Mouse (Mus musculus): Measurements from ENCODE around the gene Sorcs3.

Sorcs3 gene

DNA sequence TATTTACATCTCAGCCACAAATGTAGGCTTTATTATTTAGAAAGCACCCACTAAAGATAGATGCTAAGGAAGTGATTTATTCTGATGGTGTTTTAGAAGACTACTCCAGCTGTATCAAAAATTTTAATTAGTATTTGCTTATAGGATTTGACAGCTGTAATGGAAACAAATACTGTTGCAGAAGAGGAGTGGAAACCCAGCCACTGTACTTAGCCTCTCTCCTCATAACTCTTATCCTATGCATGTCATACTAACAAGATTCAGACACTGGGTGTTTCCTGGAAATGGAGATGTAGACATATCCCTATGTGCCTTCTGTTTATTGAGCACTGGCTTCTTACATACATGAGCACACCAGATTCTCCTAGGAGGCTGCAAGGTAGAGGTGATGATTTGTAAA, 338.5 kb downstream of the Sorcs3 start:
- DNase-seq, result no peak

DNA sequence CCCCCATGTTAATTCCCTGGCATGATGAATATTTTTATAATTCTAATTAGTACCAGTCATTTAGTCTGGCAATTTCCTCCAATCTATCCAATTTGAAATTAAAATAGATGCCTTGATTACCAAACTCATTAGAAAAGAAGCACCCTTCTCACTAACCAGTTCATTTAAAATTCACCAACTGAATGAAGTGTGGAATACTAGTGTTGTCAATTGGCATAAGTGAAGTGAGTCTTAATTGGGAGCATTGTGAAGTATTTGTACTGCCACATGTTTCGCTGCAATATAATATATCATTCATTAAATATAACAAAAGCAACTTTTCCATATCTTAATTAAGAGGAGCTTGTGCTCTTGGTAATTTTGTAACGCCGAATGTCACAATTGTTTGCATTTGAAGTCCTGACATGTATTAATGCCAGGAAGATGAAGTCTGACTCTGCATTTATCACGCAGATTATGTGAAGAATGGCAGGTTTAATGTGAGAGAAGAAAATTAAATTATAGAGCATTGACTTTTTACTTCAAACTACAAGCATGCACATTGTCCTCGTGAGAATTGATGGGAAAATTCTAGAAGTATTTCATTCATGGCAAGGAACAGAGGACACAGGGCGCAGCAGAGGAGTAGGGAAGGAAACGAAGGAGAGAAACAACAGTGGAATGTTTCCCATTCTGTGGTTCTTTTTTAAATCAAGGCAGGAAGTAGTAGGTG, 339.8 kb downstream of the Sorcs3 start:
- no peak for DNase-seq

DNA sequence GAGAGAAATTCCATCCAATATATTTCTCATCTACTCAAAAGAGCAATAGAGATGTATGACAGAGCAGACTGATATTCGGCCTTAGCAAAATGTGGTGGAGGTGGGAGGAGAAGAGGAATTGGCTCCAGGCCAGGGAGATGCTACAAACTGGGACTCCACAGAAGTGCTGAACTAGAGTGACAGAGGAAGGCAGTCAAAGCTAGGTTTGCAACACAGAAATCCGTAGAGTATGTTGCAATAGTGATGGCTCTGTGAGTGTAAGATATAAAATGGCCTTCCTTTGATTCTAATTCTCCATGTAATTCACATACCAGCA, 340.3 kb downstream of the Sorcs3 start:
- no peak for DNase-seq

DNA sequence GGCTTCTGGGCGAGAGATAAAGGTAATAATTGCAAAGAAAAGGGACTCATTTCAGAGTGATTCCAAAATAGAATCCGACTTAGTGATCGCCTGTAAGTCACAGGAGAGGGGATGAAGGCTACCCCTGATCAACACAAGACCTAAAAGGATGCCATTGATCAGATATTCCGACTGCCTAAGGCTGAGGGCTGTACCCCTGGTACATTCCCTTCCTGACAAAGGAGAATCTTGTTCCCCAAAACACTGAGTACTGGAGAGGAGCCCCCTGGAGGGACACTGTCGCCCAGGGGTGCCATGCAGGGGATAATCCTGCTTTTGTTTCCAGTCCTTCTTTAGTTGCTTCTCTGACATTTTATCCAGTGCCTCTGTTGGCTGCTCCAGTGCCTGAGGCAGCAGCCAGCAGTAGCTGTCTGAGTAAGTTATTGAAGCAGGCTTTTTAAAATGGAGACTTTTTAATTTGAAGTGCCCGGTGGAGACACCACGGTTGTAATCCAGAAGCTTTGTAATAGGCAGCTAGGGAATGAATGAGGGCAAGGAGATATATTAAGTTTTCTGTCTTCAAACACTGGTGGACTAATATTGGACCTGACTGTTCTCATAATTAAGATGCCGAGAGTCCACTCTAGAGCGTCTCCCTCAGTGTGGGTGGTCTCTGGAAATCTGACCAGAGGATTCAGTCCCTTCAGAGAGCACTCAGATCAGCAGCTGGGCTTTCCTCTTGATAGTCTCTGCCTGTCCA, 342.5 kb downstream of the Sorcs3 start:
- no peak for DNase-seq

DNA sequence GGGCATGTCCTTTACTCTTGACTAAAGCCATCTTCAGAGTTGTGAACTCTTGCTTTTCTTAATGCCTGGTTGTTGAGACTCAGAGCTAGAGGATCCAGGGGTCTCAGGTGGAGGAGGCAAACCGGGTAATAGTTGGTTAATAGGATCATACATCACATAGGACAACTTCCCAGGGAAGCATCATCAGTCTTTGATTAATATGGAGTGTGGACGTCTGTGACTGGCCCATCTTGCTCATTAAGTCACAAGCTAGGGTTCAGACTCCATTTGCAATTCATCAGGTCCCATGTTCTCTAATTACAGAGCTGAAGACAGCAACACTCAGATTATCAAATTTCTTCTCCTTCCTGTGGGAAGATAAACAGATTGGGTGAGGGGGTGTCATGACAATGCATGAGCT, 353.6 kb downstream of the Sorcs3 start:
- DNase-seq, result no peak

DNA sequence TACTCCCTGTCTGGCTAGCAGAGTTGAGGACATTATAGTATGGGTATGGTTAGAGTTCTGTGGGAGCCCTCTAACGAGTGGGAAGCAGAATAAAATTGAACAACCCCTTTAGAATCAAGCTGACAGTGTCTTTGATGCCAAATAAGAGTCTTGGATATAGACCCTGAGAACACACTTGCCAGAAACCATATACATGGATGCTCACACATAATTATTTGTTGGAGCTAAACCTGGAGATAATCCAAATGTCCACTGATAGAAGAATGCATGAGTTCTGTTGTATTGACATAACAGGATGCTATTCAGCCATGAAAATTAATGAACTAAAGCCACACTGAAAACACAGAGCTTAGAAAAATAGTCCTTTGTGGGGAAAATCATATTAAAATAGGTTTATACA, 369.9 kb downstream of the Sorcs3 start:
- DNase-seq, result no peak

DNA sequence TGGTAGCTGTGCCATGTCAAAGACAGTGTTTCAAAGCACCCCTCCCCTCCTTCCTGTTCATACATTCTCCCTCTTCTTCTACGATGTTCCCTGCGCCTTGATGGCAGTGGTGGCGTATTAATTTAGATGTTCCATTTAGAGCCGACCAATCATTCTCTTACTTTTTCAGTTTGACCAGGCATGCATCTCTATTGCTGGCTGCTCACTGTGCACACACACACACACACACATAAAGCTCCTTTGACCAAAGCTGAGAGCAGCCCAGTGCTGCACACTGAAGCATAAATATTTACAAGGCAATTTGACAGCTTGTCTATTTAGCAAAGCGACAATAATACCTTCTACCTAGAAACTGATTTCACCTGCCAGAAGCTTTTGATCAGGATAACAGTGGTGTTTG, 371.3 kb downstream of the Sorcs3 start:
- DNase-seq, result no peak

DNA sequence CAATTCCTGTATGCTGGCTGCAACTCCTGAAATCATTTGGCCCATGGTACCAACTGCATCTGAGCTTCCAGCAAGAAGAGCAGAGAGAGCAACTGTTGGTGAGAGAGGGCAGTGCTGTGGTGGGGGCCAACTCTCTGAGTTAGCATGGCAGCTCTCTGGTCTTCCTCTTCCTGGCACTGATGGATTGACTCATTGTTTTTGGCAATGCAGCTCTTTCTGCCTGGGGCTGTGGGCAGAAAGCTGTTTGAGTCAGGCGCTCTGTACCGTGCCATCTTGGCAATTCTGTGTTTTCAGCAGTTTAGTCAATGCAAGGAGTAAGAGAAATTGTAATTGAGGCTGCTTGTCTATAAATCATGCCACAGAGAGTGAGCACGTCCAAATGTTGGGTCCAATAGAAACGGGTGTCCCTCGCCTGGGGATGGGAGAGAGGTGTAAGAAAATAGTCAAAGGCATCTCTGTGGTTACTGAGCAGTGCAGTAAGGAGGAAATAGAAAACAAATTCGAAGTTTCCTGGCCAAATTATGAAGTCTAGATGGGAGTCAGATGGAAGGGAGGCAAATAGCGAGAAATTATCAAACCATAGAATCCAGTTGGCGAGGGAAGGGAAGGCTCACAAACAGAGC, 379.2 kb downstream of the Sorcs3 start:
- DNase-seq, result no peak

DNA sequence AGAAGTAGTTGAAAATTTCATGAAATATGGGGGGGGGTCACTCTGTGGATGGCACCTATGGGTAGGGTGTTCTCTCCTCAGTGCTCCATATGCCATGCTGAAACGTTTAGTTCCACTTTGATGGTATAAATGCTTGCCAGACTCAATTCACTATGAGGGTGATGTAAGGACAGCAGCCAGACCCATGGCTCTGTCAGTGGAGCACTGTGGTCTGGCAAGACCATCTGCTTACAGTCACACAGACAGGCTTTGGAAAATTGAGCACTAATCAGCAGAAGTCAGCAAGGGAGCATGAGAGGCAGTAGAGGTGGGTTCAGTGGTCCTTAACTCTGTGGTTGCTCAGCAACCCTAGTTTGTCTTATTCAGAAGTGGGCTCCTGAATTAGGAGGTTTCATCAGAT, 411.1 kb downstream of the Sorcs3 start:
- no peak for DNase-seq

DNA sequence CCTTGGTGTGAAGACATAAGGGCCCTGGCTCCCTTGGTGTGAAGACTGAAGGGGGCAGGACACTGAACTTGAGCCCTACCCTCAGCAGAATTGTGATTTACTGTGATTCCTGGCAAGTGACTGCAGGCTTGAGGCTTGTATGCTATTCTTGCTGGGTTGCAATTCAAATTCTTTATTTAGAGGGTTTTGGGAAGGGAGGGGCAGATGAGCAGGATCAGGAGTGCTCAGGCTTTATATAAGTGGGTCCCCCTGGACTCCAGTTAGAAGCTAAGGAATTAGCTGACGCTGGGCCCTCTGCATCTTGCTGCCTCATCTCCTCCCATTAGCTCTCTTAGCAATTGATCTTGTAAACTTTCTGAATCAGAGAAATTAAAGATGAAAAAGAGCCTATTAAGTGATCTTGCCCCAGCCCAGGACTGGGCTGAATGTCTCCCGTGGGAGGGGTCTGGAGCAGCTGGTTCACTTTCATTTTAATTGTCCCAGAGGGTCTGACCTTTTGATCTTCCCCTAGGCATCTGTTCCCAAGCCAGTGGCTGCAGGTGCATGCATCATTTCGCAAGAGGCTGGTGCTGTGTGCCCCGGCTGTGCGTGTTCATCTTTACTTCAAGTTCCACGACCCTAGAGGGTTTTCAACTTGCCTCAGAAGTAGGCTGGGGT, 425.0 kb downstream of the Sorcs3 start:
- DNase-seq, result no peak

DNA sequence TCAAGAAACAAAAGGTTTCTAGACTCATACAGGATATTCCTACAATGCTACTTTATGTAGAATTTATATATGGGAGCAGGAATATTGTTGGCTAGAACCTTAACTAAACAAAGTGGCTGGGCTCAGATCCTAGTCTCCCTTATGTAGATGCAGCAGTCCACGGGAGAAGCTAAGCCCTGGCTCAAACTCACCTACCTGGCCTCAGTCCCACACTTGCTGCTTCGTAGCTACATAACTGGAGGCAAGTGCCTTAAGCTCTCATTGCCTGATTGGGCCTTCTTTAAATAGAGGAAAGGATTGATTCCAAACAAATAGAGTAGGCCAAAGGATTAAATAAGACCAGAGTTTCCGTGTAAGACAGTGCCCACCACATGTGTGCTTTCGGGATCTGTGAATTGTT, 436.7 kb downstream of the Sorcs3 start:
- DNase-seq, result no peak

DNA sequence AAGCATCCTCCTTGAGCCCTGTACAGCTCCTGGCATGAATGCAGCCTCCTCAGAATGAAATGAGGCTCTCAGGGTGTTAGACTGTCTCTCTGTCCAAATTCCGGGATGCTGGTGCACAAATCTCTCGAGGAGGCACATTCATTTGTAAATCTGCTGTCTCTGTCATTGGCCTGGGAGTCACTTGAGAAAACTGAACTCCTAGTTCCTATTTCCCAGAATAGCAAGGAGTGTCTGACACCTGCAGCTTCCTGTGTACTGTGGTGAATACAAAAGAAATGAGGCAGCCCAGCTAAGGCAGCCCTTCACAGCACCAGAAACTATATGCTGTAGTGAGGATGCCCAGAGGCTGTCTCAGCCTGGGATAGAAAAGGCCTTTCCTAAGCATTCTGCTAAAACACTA, 444.1 kb downstream of the Sorcs3 start:
- no peak for DNase-seq

DNA sequence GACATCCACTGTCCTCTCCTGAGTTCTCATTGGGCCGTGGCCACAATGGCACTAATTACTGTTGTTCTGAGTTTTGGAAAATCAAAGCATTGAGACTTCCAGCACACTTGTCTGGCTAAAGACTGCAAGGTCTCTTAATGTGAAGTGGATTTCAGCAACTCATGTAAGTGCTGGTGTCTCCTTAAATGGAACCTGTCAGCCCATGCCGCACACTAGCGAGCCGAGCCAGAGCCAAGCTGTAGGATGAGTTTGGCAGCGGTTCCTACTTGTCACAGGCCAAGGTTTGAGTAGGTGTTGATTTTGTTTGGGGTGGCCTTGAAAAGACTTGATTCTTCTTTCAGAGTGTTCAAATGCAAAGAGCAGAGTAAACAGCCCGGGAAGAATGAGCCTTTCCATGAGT, 445.8 kb downstream of the Sorcs3 start:
- no peak for DNase-seq

DNA sequence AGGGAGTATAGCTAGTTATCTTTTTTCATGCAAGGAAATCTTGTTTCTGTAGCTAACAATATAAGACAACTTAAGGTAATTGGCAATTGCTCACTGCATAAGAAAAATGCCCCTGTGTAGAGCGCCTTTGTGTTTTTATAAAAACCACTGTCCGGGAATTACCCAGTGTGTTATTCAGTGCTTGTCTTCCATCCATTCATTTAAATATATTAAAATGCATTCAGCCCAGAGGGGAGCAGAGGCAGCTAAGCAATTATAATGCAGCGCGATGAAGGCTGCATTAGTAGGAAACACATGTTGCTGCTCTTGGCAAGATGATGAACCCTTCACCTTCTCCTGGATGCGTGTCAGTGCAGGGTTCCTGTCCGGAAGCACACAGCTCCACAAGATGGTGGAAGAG, 454.4 kb downstream of the Sorcs3 start:
- DNase-seq, result no peak

DNA sequence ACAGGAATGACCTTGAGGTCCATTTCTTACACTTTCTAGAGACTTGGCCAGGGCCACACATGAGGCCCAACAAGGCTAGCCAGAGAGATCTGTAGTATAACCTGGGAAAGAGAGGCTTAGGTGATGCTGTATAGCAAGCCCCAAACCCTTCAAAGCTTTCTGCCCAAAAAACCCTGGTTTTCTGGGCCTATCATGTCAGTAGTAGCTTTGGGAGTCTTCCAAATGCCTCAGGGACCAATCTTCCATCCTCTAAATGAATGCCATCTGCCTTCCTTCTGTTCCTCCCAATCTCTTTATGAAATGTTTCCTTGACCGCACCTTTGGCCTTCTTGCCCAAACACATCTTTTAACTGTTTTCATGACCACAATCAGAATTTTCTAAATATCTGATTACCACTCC, 474.1 kb downstream of the Sorcs3 start:
- no peak for DNase-seq

DNA sequence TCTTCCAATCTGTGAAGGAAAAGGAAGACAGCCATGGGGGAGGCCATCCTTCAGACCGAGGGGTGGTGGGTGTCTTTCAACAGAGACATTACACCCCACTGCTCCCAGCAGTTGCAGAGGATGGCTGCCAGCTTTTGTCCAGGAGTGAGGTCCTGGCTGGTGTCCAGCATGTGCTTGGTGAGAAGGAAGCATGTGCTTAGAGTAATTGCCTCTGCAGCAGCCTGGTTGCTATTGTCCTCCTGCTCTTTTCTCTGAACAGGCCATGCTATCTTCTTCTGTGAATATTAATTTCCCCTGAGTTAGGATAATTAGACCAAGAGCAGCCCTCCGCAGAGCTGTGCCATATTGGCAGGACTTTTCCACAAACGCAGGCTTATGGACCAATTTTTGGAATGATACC, 476.7 kb downstream of the Sorcs3 start:
- DNase-seq, result no peak

DNA sequence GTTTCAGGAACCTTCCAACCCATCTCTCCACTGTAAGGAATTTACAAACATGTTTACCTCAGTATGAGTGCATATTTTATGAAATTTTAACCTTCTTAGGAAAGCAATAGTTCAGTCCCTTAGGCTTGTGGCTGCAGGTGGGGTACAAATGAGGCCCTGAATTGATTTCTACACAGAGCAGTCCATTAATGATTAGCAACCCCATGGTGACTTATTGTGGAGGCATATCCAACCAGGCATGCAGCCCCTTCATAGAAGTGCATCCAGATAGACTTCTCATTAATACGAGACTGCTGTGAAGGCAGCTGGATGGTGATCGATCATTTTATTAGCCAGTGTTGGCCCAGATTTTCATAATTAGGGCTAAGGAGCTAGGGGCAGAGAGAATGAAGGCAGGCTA, 480.5 kb downstream of the Sorcs3 start:
- DNase-seq, result no peak

DNA sequence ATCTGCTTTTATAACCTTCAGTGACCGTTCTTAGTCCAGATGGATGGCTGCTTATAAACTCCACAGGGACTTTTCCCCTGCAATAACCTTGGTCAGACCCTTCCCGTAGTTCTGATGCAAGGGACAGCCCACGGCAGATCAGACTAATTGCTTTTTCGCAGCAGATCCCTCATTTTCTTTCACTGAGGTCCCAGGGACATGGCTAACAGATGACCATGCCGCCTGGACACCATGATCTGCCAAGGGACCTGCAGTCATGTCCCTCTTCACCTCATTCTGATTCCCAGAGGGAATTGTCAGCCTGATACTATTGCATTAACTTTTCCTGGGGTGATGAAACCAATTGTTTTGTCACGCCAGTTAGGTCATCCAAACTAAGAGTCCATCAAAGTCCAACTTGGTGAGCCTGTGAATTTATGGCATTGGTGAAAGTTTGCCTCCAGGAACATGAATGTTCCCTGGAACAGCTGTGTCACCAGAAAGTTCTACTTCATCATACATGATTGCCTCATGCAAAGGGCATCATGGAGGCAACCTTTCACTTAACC, 494.4 kb downstream of the Sorcs3 start:
- DNase-seq, result no peak

DNA sequence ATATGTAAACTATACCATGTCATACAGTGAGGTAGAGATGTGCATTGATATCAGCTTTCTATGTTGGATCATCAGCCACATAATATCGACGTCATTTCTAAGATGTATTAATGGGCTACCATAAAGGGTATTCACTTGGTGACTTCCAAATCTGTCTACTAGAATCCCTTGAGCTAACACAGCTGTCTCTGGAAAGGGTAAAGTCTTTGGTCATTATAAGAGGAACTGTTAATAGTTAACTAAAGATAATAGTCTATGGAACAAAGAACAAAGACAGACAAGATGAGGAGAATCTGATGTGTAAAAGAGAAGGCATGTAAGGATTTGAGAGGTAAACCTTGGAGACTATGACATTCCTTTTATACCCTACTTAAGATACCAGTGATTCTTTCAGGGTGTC, 497.9 kb downstream of the Sorcs3 start:
- DNase-seq, result no peak

DNA sequence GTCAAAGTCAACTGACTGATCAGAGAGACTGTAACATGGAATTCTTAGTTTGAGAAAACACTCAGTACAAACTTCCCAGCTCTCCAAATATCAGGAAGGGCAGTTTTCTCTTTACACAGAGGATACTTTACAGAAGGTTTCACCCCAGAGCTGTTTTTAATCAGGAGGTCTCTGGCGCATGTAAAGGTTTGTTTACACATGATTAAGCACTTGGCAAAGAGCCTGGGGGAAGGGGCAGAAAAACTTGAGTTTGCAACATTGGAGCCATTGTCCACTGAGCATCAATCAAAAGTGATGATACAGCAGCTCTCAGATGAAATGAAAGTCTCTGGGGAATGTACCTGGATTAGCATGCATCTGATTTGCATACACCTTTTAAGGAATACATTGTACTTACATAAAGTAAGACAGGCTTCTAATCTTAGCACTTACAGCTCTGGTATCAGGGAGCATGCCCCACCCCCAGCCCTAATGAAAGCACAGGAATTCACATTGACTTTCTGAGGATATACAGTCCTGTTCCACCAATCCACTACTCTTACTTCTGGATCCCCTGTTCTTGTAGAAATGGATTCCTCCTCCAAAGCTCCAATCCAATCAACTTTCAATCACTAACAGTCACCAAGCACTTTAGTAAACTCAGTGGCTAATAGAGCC, 500.6 kb downstream of the Sorcs3 start:
- no peak for DNase-seq

DNA sequence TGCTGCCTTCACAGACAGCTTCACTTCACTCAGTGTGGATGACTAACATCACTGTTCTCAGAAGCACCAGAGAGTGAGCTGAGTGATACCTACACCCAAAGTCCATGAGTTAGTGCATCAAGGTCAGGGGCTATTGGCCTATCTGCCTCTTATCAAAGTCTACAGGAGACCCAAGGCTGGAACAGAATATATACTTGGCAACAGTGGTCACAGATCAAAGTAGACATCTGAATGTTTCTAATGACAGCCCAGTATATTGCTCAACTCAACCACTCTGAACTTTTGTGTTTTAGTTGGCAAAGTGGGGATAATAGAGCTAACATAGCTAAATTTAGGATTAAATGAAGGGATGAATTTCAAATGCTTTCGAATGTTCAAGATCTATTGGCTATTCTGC, 501.1 kb downstream of the Sorcs3 start:
- no peak for DNase-seq

DNA sequence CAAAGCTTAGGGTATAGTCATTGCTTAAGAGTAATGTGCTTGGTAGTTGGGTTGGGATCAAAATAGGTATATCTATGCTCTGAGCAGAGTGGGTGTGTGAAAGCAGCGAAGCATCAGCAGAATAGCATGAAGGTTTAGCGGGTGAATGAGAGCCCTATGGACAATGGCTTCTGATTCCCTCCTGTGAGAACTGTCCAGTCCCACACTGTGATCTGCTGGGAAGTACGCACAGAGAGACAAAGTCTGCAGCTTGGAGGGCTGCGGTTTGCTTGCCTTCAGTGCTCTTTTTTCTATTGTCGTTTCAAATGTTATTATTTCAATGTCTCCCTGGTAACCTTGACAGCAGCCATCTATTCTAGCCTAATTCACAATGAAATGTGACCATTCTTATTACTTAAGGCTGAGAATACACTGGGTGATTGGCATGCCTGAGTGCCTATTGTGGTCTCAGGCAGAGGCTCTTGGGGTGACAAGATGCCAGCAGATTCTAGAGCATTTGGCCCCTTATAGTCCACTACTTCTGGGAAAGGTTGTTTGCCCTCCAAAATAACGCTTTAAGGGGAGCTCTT, 520.1 kb downstream of the Sorcs3 start:
- DNase-seq, result no peak

DNA sequence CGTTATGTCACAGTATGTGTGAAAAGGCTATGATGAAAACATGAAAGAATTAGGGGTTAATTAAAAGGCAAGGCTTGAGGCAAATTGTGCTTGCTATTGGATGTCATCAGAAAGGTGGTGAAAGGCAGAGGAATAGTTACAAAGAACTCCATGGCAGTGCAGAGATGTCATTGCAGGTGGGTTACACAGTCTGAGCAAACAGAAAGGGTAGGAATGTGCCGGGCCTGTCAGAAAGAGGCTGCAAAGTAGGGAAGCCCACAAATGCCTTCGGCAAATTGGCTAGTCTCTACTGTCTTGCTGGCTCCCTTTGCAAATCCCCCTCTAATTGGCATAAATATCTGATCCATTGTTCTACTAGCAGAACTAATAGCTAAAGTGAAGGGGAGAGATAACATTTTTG, 521.2 kb downstream of the Sorcs3 start:
- no peak for DNase-seq

Data from spleen, adult 18-20 months (tissue).